Mouse (Mus musculus) B cell, adult 2 months (primary cell): ENCODE measurements around the gene Tor2a.
A peak's percentile ranks its signal among the peaks of the same experiment; 100 is the strongest.

Experiments used
- DNase-seq, 2 experiments: peaks; one replicate each; pipeline ENCODE4 v3.0.0; 2022

Gene Tor2a

DNA sequence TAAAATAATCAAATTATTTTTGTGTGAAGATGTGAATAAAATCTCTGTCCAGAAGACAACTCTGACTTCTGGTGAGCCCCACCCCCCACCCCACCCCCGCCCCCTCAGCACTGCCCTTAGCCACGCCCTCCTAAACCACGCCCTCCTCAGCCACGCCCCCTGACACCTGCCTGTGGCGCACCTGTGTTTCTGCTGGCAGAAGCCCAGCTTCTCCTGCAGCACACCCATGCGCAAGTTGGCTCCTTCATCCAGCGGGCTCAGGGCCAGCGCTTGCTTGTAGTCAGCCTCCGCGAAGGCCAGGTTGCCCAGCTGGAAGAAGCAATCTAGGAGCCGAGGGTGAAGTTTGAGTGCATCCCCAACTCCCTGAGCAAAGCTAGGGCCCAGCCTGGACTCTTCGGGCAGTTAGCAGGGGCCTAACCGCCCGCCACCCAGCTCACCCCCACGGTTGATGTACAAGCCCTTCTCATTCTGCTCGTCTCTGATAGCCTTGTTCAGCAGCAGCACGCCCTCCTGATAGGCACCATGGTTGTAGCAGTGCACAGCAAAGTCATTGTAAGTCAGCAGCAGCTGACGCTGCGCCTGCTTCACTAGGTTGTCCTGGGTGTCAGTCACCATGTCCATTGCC lies 11.7 kb downstream of the Tor2a start:
- DNase-seq = no peak

- no peak for DNase-seq
Measured at GRCm38 (mm10) chr2:32769327-32770085, 12.5 kb downstream of the Tor2a start.

- no peak for DNase-seq
Measured at GRCm38 (mm10) chr2:32771886-32772285, 14.9 kb downstream of the Tor2a start.

GRCm38 (mm10) chr2:32772626-32773279 lies 15.7 kb downstream of the Tor2a start:
- no peak for DNase-seq

DNA sequence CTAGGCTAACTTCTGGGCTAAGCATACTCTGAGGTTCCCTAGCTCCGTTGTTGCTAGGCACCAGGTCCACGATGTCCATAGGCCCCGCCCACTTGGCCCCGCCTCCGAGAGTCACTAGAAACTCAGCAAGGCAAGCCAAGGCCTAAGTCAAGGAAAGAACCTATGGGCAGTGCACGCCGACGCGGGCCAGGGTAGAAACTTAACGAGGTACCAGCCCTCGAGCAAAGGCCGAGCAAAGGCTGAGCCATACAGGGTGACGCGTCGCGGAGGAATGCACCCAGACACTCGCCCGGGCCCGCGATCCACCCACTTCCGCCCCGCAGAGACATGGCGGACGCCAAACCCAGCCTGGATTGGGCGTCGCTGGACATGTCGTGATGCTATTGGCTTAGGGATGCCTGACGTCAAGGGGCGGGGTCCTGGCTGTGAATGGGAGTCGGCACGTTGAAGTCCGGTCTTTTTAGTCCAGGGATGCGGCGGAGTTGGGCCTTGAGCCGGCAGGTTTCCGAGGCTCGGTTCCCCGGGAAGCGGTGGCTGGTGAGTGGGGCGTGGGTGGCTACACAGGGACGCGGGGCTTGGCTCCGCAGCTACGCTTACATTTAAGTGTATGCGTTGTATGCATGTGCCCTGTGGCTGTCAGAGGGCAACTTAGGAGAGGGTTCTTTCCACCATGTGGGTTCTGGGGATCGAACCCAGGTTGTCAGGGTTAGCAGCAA lies 18.5 kb downstream of the Tor2a start, which contains the start of the genes Ttc16 and Ptrh1:
Gene Ttc16 (minus strand): TSS at position 275 of the 716 bp plus-strand sequence.
Gene Ptrh1 (plus strand): TSS at position 428 of the 716 bp plus-strand sequence.
- DNase-seq = peak; percentile 99

GRCm38 (mm10) chr2:32776192-32776591 lies 19.2 kb downstream of the Tor2a start:
- no peak for DNase-seq

DNA sequence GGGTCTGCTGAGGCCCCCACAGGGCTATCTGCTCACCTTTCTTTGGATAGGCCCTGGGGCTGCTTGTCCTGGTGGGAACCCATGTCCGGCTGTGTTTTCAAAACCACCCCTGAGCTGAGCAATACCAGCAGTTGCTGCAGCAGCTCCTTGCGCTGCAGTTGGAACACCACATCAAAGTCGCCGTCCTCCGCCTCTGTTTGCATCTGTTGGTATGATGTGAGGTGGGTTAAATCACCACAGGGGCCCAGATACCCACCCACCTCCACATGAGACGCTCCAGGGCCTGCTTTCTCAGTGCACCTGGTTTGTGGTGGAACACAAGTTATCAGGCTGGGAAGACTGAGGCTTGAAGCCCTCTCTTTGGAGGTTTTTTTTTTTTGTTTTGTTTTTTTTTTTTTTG lies 21.0 kb downstream of the Tor2a start:
- no peak for DNase-seq

DNA sequence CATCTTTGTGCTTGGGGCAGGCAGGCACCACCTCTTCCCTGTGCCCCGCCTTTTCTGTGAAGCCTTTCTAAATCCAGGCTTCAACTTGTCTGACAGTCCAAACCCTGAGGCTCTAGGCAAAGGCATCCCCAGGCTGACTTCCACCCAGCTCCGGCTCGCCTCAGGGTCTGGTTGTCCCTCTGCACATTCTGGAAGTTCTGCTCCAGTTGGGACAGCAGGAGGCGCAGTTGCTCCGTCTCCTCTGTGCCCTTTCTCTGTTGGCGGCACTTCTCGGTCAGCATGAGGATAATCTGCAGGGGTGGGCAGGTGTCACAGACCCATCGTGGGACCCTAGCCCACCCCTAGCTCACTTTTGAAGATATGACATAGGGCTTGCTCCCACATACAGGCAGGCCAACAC lies 22.1 kb downstream of the Tor2a start:
- peak; percentile 65 to 70 for DNase-seq

- DNase-seq = no peak
Measured at GRCm38 (mm10) chr2:32779714-32780113, 22.7 kb downstream of the Tor2a start.

DNA sequence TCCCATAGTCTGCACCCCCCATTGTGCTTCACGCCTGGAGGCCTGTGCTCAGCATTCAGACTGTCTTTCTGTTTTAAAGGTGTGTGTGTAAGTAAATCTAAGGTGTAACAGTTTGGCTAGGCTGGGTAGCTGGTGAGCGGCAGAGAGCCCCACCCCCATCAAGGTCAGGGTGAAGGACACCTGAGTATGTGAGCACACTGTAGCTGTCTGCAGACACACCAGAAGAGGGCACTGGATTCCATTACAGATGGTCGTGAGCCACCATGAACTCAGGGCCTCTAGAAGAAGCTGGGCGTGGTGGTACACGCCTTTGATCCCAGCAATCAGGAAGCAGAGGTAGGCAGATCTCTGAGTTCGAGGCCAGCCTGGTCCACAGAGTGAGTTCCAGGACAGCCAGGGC lies 24.7 kb downstream of the Tor2a start:
- no peak for DNase-seq

- DNase-seq = no peak
Measured at GRCm38 (mm10) chr2:32784048-32784681, 27.1 kb downstream of the Tor2a start, which contains the start of gene Cfap157. Gene Cfap157, minus strand, starts transcription at chr2:32784428.

DNA sequence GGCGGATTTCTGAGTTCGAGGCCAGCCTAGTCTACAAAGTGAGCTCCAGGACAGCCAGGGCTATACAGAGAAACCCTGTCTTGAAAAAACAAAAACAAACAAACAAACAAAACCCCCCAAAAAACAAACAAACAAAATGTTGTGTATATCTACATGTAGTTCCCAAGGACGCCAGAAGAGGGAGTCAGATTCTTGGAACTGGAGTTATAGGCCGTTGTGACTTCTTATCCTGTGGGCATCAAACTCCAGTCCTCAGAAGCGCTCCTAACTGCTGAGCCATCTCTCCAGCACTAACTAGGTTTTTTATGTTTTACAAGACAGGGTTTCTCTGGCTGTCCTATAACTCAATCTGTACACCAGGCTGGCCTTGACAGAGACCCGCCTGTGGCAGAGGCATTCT lies 30.1 kb downstream of the Tor2a start:
- peak; percentile 34 to 44 for DNase-seq

- DNase-seq = no peak
Measured at GRCm38 (mm10) chr2:32788581-32788980, 31.5 kb downstream of the Tor2a start.

DNA sequence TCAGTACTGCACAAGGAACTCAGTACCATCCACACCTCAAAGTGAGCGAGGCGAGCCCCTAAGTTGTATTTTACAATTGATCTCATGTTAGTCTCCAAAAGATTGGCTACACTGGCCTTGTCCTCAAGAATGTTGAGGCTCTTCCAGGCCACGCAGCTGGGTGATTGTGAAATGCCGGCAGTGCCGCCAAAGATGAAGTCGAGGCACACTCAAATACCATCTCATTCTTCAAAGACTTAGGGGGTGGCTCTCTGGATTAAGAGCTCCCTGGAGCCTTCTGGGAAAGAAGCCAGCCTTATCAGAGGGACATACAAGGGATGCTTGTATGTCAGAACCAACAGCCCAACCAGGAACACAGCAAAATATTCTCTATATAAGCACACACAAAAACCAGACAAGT lies 34.3 kb downstream of the Tor2a start:
- no peak for DNase-seq

DNA sequence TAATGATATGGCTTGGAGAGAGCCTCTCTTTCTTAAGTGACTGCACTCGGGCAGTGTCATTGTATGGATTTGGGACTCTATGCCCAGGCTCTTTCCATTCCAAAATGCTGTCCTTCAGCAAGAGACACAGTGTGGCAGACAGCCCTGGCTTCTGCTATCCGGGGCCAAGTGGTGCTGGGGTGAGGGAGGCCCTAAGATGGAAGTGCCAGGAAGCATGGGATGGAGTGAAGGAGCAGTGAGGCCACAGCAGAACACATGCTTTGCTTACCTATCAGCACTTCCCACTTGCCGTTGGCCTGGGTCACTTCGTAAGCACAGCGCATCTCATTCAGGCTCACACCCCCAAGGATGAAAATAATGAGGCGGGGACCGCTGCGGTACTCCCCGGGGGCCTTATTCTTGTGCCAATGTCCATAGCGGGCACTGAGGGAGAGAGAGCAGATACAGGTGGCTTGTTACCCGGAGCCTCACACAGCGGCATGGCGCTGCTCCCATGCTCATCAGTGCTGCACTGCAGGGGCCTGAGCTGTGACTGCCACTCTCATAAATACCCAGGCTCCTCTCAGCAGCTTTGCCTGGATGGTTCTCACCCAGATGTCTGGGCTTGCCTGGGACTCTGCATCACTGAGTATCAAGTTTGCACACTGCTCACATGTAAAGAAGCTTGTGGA lies 38.8 kb downstream of the Tor2a start:
- no peak for DNase-seq

DNA sequence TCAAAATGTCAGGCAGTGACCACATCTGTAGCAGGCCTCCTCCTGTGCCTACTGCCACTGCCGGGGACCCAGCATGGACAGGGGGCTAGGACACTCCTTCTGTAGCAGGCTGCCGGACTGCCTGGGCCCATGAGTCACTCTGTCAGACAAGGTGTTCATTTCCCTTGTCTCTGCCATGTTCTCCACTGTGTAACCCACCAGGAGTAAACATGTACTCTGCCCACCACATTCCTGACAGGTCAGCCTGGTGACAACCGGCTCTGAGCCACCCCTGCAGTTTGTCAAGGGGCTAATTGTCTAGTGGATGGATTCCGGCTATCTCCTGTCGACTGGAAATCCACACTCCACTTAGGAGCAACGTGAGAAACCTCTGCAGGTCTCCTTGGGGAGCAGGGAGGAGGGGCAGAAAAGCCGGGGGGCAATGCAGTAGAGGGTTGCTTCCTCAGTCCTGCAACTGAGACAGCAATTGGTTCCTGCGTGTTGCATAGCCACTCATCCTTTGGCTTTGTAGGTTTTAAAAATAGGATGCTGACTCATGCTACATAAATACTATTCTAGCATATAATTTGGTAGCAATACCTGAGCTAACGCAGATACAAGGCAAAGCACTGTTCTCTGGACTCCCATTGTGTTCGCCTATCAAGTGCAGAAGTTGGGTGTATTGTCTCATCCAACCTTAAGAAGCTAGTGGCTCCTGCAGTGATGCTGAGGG lies 41.4 kb downstream of the Tor2a start:
- no peak for DNase-seq

- DNase-seq = no peak
Measured at GRCm38 (mm10) chr2:32808816-32809566, 52.0 kb downstream of the Tor2a start.
